Mouse (Mus musculus): ENCODE results near the gene Ier5. TPM values are rescaled to one million over a fixed set of nuclear protein-coding genes. Genes with fewer than 3 reads are reported as not detected.

Gene Ier5
- polyA plus RNA-seq, 1 experiment from 2014 or later = 7.1 TPM

- WGBS = 23% methylated on average over 6 of the region's 6 CpGs
- no peak for ATAC-seq (ENCODE audit: insufficient number of reproducible peaks, insufficient read depth, low FRiP score, low read depth)
- H3K27me3 ChIP-seq (ENCODE audit: control insufficient read depth, insufficient read depth, low read length) = no peaks in the 10 kb centered on the region
Observed at GRCm38 (mm10) chr1:155097354-155097753, 2.1 kb downstream of the Ier5 start.

GRCm38 (mm10) chr1:155096620-155097261, 2.7 kb downstream of the Ier5 start:
- Histone ChIP-seq H3K36me3 (ENCODE audit: control insufficient read depth, insufficient read depth, low read length) (no peaks in the 10 kb centered on the region), H3K9ac (replicated peaks; ENCODE audit: low read depth, low read length) (no peak overlapping the region), H3K4me3 (ENCODE audit: low read depth, low read length) (peak overlapping the region; percentile 100; the same call in 1 of the 2 replicates), H3K4me1 (ENCODE audit: control insufficient read depth, insufficient read depth, low read length) (peaks cover 30% of the 10 kb centered on the region), H3K4me2 (replicated peaks; ENCODE audit: low read depth, low read length) (peak overlapping the region; percentile 84), H3K9me3 (ENCODE audit: control insufficient read depth, low read depth, low read length) (no peaks in the 10 kb centered on the region), H3K27me3 (ENCODE audit: control insufficient read depth, insufficient read depth, low read length) (no peaks in the 10 kb centered on the region), H3K27ac (ENCODE audit: low read length) (no peak overlapping the region)
- no peak for ATAC-seq (ENCODE audit: insufficient number of reproducible peaks, insufficient read depth, low FRiP score, low read depth)
- WGBS = 79% methylated on average over 4 of the region's 4 CpGs

More at GRCm38 (mm10) chr1:155097354-155097753, 2.1 kb downstream of the Ier5 start:
- no peaks in the 10 kb centered on the region for H3K36me3 ChIP-seq (ENCODE audit: control insufficient read depth, insufficient read depth, low read length)
- peaks cover 24% of the 10 kb centered on the region for H3K4me1 ChIP-seq (ENCODE audit: control insufficient read depth, insufficient read depth, low read length)
- peak overlapping the region; percentile 100 for H3K4me3 ChIP-seq (ENCODE audit: low read depth, low read length)
- no peaks in the 10 kb centered on the region for H3K9me3 ChIP-seq (ENCODE audit: control insufficient read depth, low read depth, low read length)
- peak overlapping the region; percentile 89; the same call in 1 of the 2 replicates for H3K27ac ChIP-seq (ENCODE audit: low read length)
- H3K9ac ChIP-seq (replicated peaks; ENCODE audit: low read depth, low read length) = peak overlapping the region; percentile 97
- H3K4me2 ChIP-seq (replicated peaks; ENCODE audit: low read depth, low read length) = peak overlapping the region; percentile 84

GRCm38 (mm10) chr1:155093971-155094707, 5.3 kb downstream of the Ier5 start:
- no peak overlapping the region for H3K9ac ChIP-seq (replicated peaks; ENCODE audit: low read depth, low read length)
- no peak overlapping the region for H3K4me3 ChIP-seq (ENCODE audit: low read depth, low read length)
- 59% methylated on average over 9 of the region's 9 CpGs for WGBS
- peak overlapping the region; percentile 85 for H3K27ac ChIP-seq (ENCODE audit: low read length)
- H3K36me3 ChIP-seq (ENCODE audit: control insufficient read depth, insufficient read depth, low read length) = no peaks in the 10 kb centered on the region
- H3K9me3 ChIP-seq (ENCODE audit: control insufficient read depth, low read depth, low read length) = no peaks in the 10 kb centered on the region
- peaks cover 49% of the 10 kb centered on the region for H3K4me1 ChIP-seq (ENCODE audit: control insufficient read depth, insufficient read depth, low read length)
- no peak overlapping the region for H3K4me2 ChIP-seq (replicated peaks; ENCODE audit: low read depth, low read length)
- ATAC-seq (ENCODE audit: insufficient number of reproducible peaks, insufficient read depth, low FRiP score, low read depth) = no peak
- H3K27me3 ChIP-seq (ENCODE audit: control insufficient read depth, insufficient read depth, low read length) = no peaks in the 10 kb centered on the region

- no peaks in the 10 kb centered on the region for H3K27me3 ChIP-seq (ENCODE audit: control insufficient read depth, insufficient read depth, low read length)
- peak; percentile 68 for ATAC-seq (ENCODE audit: insufficient number of reproducible peaks, insufficient read depth, low FRiP score, low read depth)
- WGBS = 21% methylated on average over 4 of the region's 4 CpGs
- H3K4me3 ChIP-seq (ENCODE audit: low read depth, low read length) = no peak overlapping the region
- no peak overlapping the region for H3K9ac ChIP-seq (replicated peaks; ENCODE audit: low read depth, low read length)
- H3K9me3 ChIP-seq (ENCODE audit: control insufficient read depth, low read depth, low read length) = no peaks in the 10 kb centered on the region
- peaks cover 57% of the 10 kb centered on the region for H3K4me1 ChIP-seq (ENCODE audit: control insufficient read depth, insufficient read depth, low read length)
- H3K27ac ChIP-seq (ENCODE audit: low read length) = peak overlapping the region; percentile 85
- H3K36me3 ChIP-seq (ENCODE audit: control insufficient read depth, insufficient read depth, low read length) = no peaks in the 10 kb centered on the region
- 0 out of 2 replicates have a peak overlapping the region, but pooled peaks have one; percentile 11 for H3K4me2 ChIP-seq (replicated peaks; ENCODE audit: low read depth, low read length)
Observed at GRCm38 (mm10) chr1:155093145-155093791, 6.2 kb downstream of the Ier5 start.

- Histone ChIP-seq H3K9me3 (ENCODE audit: control insufficient read depth, low read depth, low read length) (no peaks in the 10 kb centered on the region), H3K36me3 (ENCODE audit: control insufficient read depth, insufficient read depth, low read length) (no peaks in the 10 kb centered on the region), H3K4me1 (ENCODE audit: control insufficient read depth, insufficient read depth, low read length) (peaks cover 60% of the 10 kb centered on the region), H3K9ac (replicated peaks; ENCODE audit: low read depth, low read length) (peak overlapping the region; percentile 21; the same call in 1 of the 2 replicates), H3K27ac (ENCODE audit: low read length) (peak overlapping the region; percentile 85), H3K4me3 (ENCODE audit: low read depth, low read length) (no peak overlapping the region), H3K27me3 (ENCODE audit: control insufficient read depth, insufficient read depth, low read length) (no peaks in the 10 kb centered on the region), H3K4me2 (replicated peaks; ENCODE audit: low read depth, low read length) (0 out of 2 replicates have a peak overlapping the region, but pooled peaks have one; percentile 7)
- WGBS = 21% methylated on average over 14 of the region's 14 CpGs
- peak; percentile 43; the same call in 1 of the 2 replicates for ATAC-seq (ENCODE audit: insufficient number of reproducible peaks, insufficient read depth, low FRiP score, low read depth)
Observed at GRCm38 (mm10) chr1:155091842-155092800, 7.3 kb downstream of the Ier5 start.

GRCm38 (mm10) chr1:155091374-155091841, 8.0 kb downstream of the Ier5 start:
- H3K36me3 ChIP-seq (ENCODE audit: control insufficient read depth, insufficient read depth, low read length) = no peaks in the 10 kb centered on the region
- H3K4me3 ChIP-seq (ENCODE audit: low read depth, low read length) = no peak overlapping the region
- no peak overlapping the region for H3K4me2 ChIP-seq (replicated peaks; ENCODE audit: low read depth, low read length)
- no peaks in the 10 kb centered on the region for H3K9me3 ChIP-seq (ENCODE audit: control insufficient read depth, low read depth, low read length)
- no peaks in the 10 kb centered on the region for H3K27me3 ChIP-seq (ENCODE audit: control insufficient read depth, insufficient read depth, low read length)
- H3K9ac ChIP-seq (replicated peaks; ENCODE audit: low read depth, low read length) = 0 out of 2 replicates have a peak overlapping the region, but pooled peaks have one; percentile 21
- H3K27ac ChIP-seq (ENCODE audit: low read length) = peak overlapping the region; percentile 85; the same call in 1 of the 2 replicates
- no peak for ATAC-seq (ENCODE audit: insufficient number of reproducible peaks, insufficient read depth, low FRiP score, low read depth)
- 77% methylated on average over 7 of the region's 7 CpGs for WGBS
- H3K4me1 ChIP-seq (ENCODE audit: control insufficient read depth, insufficient read depth, low read length) = peaks cover 62% of the 10 kb centered on the region

GRCm38 (mm10) chr1:155090736-155091135, 8.7 kb downstream of the Ier5 start:
- Histone ChIP-seq H3K4me3 (ENCODE audit: low read depth, low read length) (no peak overlapping the region), H3K9me3 (ENCODE audit: control insufficient read depth, low read depth, low read length) (no peaks in the 10 kb centered on the region), H3K36me3 (ENCODE audit: control insufficient read depth, insufficient read depth, low read length) (no peaks in the 10 kb centered on the region), H3K27ac (ENCODE audit: low read length) (no peak overlapping the region), H3K27me3 (ENCODE audit: control insufficient read depth, insufficient read depth, low read length) (no peaks in the 10 kb centered on the region), H3K4me1 (ENCODE audit: control insufficient read depth, insufficient read depth, low read length) (peaks cover 67% of the 10 kb centered on the region), H3K4me2 (replicated peaks; ENCODE audit: low read depth, low read length) (no peak overlapping the region), H3K9ac (replicated peaks; ENCODE audit: low read depth, low read length) (no peak overlapping the region)
- no peak for ATAC-seq (ENCODE audit: insufficient number of reproducible peaks, insufficient read depth, low FRiP score, low read depth)
- 76% methylated on average over 1 of the region's 1 CpGs for WGBS
